Mouse (Mus musculus) ES-Bruce4 (cell line): ENCODE results near the gene Lrrc4b. TPM values are rescaled to one million over a fixed set of nuclear protein-coding genes. Genes with fewer than 3 reads are reported as not detected.

Experiments
- H3K27ac ChIP-seq: 2 replicates; pipeline ENCODE4 v1.5.1; 2012; ENCODE audit warnings: low read length, inconsistent platforms; ENCODE audit not compliant: insufficient read depth
- H3K27me3 ChIP-seq: 2 replicates; pipeline ENCODE4 v1.6.1; 2012; ENCODE audit warnings: mild to moderate bottlenecking, low read length, inconsistent platforms; ENCODE audit not compliant: control insufficient read depth, poor library complexity, insufficient read depth, severe bottlenecking
- H3K36me3 ChIP-seq: 2 replicates; pipeline ENCODE4 v1.6.1; 2012; ENCODE audit warnings: inconsistent platforms, mild to moderate bottlenecking, low read length, moderate library complexity; ENCODE audit not compliant: control insufficient read depth, poor library complexity, insufficient read depth, severe bottlenecking
- H3K4me1 ChIP-seq: one replicate; pipeline ENCODE4 v1.8.1; 2011; ENCODE audit warnings: low read length; ENCODE audit not compliant: control insufficient read depth, insufficient read depth
- H3K4me3 ChIP-seq: 2 replicates; pipeline ENCODE4 v1.5.1; 2011; ENCODE audit warnings: low read depth, mild to moderate bottlenecking, low read length
- H3K9ac ChIP-seq: 2 replicates; pipeline ENCODE4 v1.6.1; 2012; ENCODE audit warnings: low read depth, mild to moderate bottlenecking, inconsistent platforms; ENCODE audit not compliant: poor library complexity, severe bottlenecking
- H3K9me3 ChIP-seq: replicated peaks from 2 replicates; pipeline ENCODE4 v1.6.1; 2012; ENCODE audit warnings: mild to moderate bottlenecking, low read length, inconsistent platforms; ENCODE audit not compliant: control insufficient read depth, poor library complexity, insufficient read depth, severe bottlenecking
- CTCF ChIP-seq: IDR thresholded peaks from one replicate; pipeline ENCODE4 v1.8.1; 2011; ENCODE audit warnings: low read depth, low read length
- EP300 ChIP-seq: IDR thresholded peaks from 2 replicates; pipeline ENCODE4 v1.6.1; 2011; ENCODE audit warnings: low read depth, low read length; ENCODE audit not compliant: insufficient read depth
- POLR2A ChIP-seq: IDR thresholded peaks from one replicate; pipeline ENCODE4 v1.8.1; 2011; ENCODE audit warnings: low read length; ENCODE audit not compliant: insufficient read depth
- polyA plus RNA-seq: library from polyadenylated mRNA; stranded (reverse); fragments of >200 nt; gene quantifications from 2 replicates; pipeline ENCODE4 v1.2.4, GENCODE M21; 2011; ENCODE audit warnings: low read depth; ENCODE audit not compliant: missing spikeins, insufficient read depth, insufficient read length

Gene Lrrc4b
- polyA plus RNA-seq, 1 experiment, result not detected

DNA sequence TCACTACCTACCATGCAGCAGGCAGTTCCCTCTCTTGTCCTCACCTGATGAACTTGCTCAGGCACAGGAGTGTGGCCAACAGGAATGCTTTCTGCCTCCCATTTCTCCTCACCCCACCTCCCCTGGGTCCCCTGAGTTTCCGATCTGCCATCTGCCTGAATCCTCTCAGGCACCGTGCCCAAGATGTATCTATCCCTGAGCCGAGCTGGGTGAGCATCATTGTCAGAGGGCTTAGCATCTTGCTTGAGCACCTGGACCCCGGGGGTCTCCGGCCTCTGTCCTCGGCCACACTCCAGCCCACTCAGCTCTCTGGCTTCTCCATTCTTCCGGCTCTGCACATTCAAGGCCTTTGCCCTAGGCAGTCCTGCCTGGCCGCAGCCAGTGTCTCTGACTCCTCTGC, 9.1 kb downstream of the Lrrc4b start:
- Histone ChIP-seq H3K27ac (no peak overlapping the region), H3K27me3 (no peaks in the 10 kb centered on the region), H3K4me3 (no peak overlapping the region), H3K36me3 (no peaks in the 10 kb centered on the region), H3K9ac (no peak overlapping the region), H3K9me3 (no peaks in the 10 kb centered on the region), H3K4me1 (peaks cover 2% of the 10 kb centered on the region)
- TF ChIP-seq POLR2A, result no peak
- TF ChIP-seq CTCF, result no peak
- TF ChIP-seq EP300, result no peak

- TF ChIP-seq CTCF (no peak), POLR2A (no peak), EP300 (no peak)
Observed at GRCm38 (mm10) chr7:44439696-44440095, 10.9 kb downstream of the Lrrc4b start.

GRCm38 (mm10) chr7:44440479-44440878, 11.7 kb downstream of the Lrrc4b start:
- no peak overlapping the region for H3K4me3 ChIP-seq
- H3K4me1 ChIP-seq, result no peaks in the 10 kb centered on the region
- H3K36me3 ChIP-seq, result no peaks in the 10 kb centered on the region

More at GRCm38 (mm10) chr7:44439696-44440095, 10.9 kb downstream of the Lrrc4b start:
- Histone ChIP-seq H3K9ac (no peak overlapping the region), H3K9me3 (no peaks in the 10 kb centered on the region), H3K27me3 (no peaks in the 10 kb centered on the region), H3K4me3 (no peak overlapping the region), H3K27ac (no peak overlapping the region), H3K36me3 (no peaks in the 10 kb centered on the region), H3K4me1 (no peaks in the 10 kb centered on the region)

GRCm38 (mm10) chr7:44441180-44441579, 12.4 kb downstream of the Lrrc4b start:
- H3K36me3 ChIP-seq, result no peaks in the 10 kb centered on the region

More at GRCm38 (mm10) chr7:44440479-44440878, 11.7 kb downstream of the Lrrc4b start:
- H3K27ac ChIP-seq, result no peak overlapping the region
- H3K9ac ChIP-seq, result no peak overlapping the region
- no peaks in the 10 kb centered on the region for H3K9me3 ChIP-seq
- H3K27me3 ChIP-seq, result no peaks in the 10 kb centered on the region
- TF ChIP-seq EP300, result no peak
- TF ChIP-seq CTCF, result no peak
- TF ChIP-seq POLR2A, result no peak

GRCm38 (mm10) chr7:44441648-44442109, 12.9 kb downstream of the Lrrc4b start:
- no peak for TF ChIP-seq EP300
- TF ChIP-seq POLR2A, result no peak
- TF ChIP-seq CTCF, result no peak
- no peak overlapping the region for H3K9ac ChIP-seq
- H3K4me3 ChIP-seq, result no peak overlapping the region

More at GRCm38 (mm10) chr7:44441180-44441579, 12.4 kb downstream of the Lrrc4b start:
- Histone ChIP-seq H3K4me3 (no peak overlapping the region), H3K27me3 (no peaks in the 10 kb centered on the region), H3K9ac (no peak overlapping the region), H3K9me3 (no peaks in the 10 kb centered on the region), H3K4me1 (no peaks in the 10 kb centered on the region), H3K27ac (no peak overlapping the region)
- TF ChIP-seq CTCF (no peak), POLR2A (no peak), EP300 (no peak)

DNA sequence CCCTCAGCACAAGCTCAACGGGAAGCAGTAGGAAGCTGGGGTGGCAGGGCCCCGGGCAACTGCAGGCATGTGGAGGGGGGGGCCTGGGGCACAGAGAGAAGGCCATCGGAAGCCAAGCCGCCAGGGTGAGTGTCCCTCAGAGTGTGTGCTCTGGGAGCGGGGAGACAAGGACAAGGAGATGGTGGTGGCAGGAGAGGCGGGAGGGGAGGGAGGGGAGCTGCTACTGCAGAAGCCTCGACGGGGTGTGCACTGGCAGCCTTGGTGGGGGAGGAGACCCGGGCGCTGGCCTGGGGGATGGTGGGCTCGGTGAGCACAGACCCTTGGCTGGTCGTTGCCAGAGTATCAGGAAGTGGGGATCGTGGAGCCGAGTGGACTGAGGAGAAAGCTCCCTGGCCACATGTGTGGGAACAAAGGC, 13.6 kb downstream of the Lrrc4b start:
- Histone ChIP-seq H3K36me3 (no peaks in the 10 kb centered on the region), H3K4me3 (no peak overlapping the region), H3K27ac (no peak overlapping the region), H3K4me1 (no peaks in the 10 kb centered on the region), H3K9ac (no peak overlapping the region), H3K27me3 (no peaks in the 10 kb centered on the region), H3K9me3 (no peaks in the 10 kb centered on the region)
- TF ChIP-seq CTCF (no peak), EP300 (no peak), POLR2A (no peak)

More at GRCm38 (mm10) chr7:44441648-44442109, 12.9 kb downstream of the Lrrc4b start:
- no peaks in the 10 kb centered on the region for H3K9me3 ChIP-seq
- no peak overlapping the region for H3K27ac ChIP-seq
- H3K27me3 ChIP-seq, result no peaks in the 10 kb centered on the region
- no peaks in the 10 kb centered on the region for H3K36me3 ChIP-seq
- no peaks in the 10 kb centered on the region for H3K4me1 ChIP-seq
